Mouse (Mus musculus) hindbrain, embryonic 11.5 days (tissue): Measurements from ENCODE around the gene Myh8. TPM values are rescaled to one million over a fixed set of nuclear protein-coding genes. Genes with fewer than 3 reads are reported as not detected.

Experiments used
- ATAC-seq: fragments of 200-750 bp; cut with Nextera tagmentation; 2 replicates; pipeline ENCODE4 v1.8.0; 2017; ENCODE audit warnings: mild to moderate bottlenecking, moderate TSS enrichment, moderate library complexity; ENCODE audit not compliant: low FRiP score
- DNase-seq: peaks from one replicate; pipeline ENCODE4 v3.0.0-alpha.2; 2015; ENCODE audit warnings: low spot score
- H3K27ac ChIP-seq: fragments of 300-500 bp; sonication (generic); 2 replicates; pipeline ENCODE4 v1.5.1; 2014; ENCODE audit warnings: mild to moderate bottlenecking, low read depth, low read length
- H3K27me3 ChIP-seq: fragments of 300-500 bp; sonication (generic); 2 replicates; pipeline ENCODE4 v1.6.1; 2014; ENCODE audit warnings: mild to moderate bottlenecking, low read length, moderate library complexity, mixed read lengths; ENCODE audit not compliant: control insufficient read depth, insufficient read depth
- H3K36me3 ChIP-seq: fragments of 300-500 bp; sonication (generic); 2 replicates; pipeline ENCODE4 v1.6.1; 2014; ENCODE audit warnings: mild to moderate bottlenecking, low read length, moderate library complexity, mixed read lengths; ENCODE audit not compliant: control insufficient read depth, insufficient read depth
- H3K4me1 ChIP-seq: fragments of 300-500 bp; sonication (generic); replicated peaks from 2 replicates; pipeline ENCODE4 v1.6.1; 2014; ENCODE audit warnings: low read length, mixed read lengths; ENCODE audit not compliant: control insufficient read depth, insufficient read depth
- H3K4me2 ChIP-seq: fragments of 300-500 bp; sonication (generic); replicated peaks from 2 replicates; pipeline ENCODE4 v1.6.1; 2014; ENCODE audit warnings: mild to moderate bottlenecking, low read depth, low read length
- H3K4me3 ChIP-seq: fragments of 300-500 bp; sonication (generic); 2 replicates; pipeline ENCODE4 v1.5.1; 2014; ENCODE audit warnings: low read depth, low read length
- H3K9ac ChIP-seq: fragments of 300-500 bp; sonication (generic); 2 replicates; pipeline ENCODE4 v1.6.1; 2014; ENCODE audit warnings: low read depth, low read length
- H3K9me3 ChIP-seq: fragments of 300-500 bp; sonication (generic); 2 replicates; pipeline ENCODE4 v1.6.1; 2016; ENCODE audit warnings: low read length; ENCODE audit not compliant: control insufficient read depth
- WGBS: fragments of 180-500 bp; shearing (Covaris S2); extraction: QIAGEN DNeasy Blood & Tissue Kit; methylation state at CpG from one replicate; pipeline ENCODE4 v1.1.7; 2014; 5-methylcytosine and 5-hydroxymethylcytosine counted together
- polyA plus RNA-seq: library from polyadenylated mRNA; unstranded; fragments of >200 nt; fragmentation: Nextera tagmentation; extraction: Ambion mirVana; gene quantifications from 2 replicates; pipeline ENCODE4 v1.2.1, GENCODE M21; 2014

The Myh8 gene
- polyA plus RNA-seq, 1 experiment from 2014 or later = 0.39 TPM

DNA sequence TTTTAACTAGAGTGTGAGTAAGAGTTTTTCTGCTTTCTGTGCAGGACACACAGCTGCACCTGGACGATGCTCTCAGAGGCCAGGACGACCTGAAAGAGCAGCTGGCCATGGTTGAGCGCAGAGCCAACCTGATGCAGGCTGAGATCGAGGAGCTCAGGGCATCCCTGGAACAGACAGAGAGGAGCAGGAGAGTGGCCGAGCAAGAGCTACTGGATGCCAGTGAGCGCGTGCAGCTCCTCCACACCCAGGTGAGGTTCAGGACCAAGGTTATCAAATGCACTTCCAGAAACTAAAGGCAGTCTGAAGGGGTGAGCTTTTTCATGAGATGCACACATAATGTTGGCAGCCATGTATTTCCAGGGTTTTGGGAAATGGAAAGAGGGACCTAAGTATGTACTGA is 19.9 kb upstream of the Myh8 start:
- 85% methylated on average over 7 of the region's 7 CpGs for WGBS
- no peak for ATAC-seq
- Histone ChIP-seq H3K4me1 (no peaks in the 10 kb centered on the region), H3K4me3 (no peak overlapping the region), H3K9me3 (no peaks in the 10 kb centered on the region), H3K36me3 (no peaks in the 10 kb centered on the region), H3K27ac (no peak overlapping the region), H3K27me3 (no peaks in the 10 kb centered on the region), H3K9ac (no peak overlapping the region), H3K4me2 (no peak overlapping the region)
- no peak for DNase-seq

DNA sequence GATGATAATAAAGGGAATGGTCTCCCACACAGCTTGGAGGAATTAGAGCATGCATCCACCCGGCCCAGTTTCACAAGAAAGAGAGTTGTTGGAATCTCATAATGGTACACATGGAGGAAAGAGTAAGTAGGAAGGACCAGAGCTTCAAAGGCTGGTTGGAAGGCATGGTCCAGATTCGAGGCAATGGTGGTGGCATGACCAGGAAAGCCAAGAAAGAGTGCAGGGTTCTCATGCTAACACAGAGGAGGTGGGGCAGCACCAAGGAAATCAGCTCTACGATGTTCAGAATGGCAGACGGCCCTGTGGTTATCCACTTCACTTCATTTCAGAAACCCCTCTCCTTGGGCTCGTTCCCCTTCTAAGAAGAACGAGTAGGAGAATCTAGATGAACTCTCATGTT is 16.0 kb upstream of the Myh8 start:
- WGBS = 83% methylated on average over 6 of the region's 6 CpGs
- no peak for DNase-seq
- no peak overlapping the region for H3K27ac ChIP-seq
- H3K36me3 ChIP-seq = no peaks in the 10 kb centered on the region
- no peaks in the 10 kb centered on the region for H3K9me3 ChIP-seq
- no peak for ATAC-seq
- H3K4me1 ChIP-seq = no peaks in the 10 kb centered on the region
- H3K27me3 ChIP-seq = no peaks in the 10 kb centered on the region
- H3K4me3 ChIP-seq = no peak overlapping the region
- no peak overlapping the region for H3K4me2 ChIP-seq
- H3K9ac ChIP-seq = no peak overlapping the region

GRCm38 (mm10) chr11:67293440-67293839 is 16.5 kb downstream of the Myh8 start:
- ATAC-seq (no peak), DNase-seq (no peak)
- Histone ChIP-seq H3K27me3 (no peaks in the 10 kb centered on the region), H3K4me1 (no peaks in the 10 kb centered on the region), H3K27ac (no peak overlapping the region), H3K9me3 (no peaks in the 10 kb centered on the region), H3K4me2 (no peak overlapping the region), H3K4me3 (no peak overlapping the region), H3K9ac (no peak overlapping the region), H3K36me3 (no peaks in the 10 kb centered on the region)
- 82% methylated on average over 1 of the region's 1 CpGs for WGBS

- H3K36me3 ChIP-seq = no peaks in the 10 kb centered on the region
- no peaks in the 10 kb centered on the region for H3K27me3 ChIP-seq
- no peak for ATAC-seq
- H3K27ac ChIP-seq = no peak overlapping the region
- H3K4me2 ChIP-seq = no peak overlapping the region
- no peaks in the 10 kb centered on the region for H3K9me3 ChIP-seq
- 56% methylated on average over 15 of the region's 15 CpGs for WGBS
- H3K4me1 ChIP-seq = no peaks in the 10 kb centered on the region
- no peak overlapping the region for H3K9ac ChIP-seq
- DNase-seq = no peak
- H3K4me3 ChIP-seq = no peak overlapping the region
These were observed 37.0 kb downstream of the Myh8 start for GRCm38 (mm10) chr11:67313733-67314452.

DNA sequence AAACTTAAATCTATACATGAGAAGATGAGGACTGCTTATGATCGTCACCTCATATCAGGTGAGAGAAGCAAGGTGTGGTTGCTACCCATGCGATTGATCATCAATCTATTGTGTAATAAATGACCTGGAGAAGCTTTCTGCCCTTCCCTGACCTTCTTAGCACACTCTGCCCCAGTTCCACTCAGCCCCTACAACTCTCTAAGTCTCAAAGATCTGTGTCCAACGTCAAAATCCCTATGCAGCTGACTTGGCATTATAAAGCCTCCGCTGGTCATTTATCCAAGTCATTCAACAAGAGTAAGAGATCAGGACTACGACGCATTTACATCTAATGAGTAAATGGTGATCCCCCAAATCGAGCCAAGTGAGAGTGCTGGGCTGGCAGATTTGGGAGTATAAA is 44.4 kb downstream of the Myh8 start, which contains the start of gene Myh13:
TSS of gene Myh13 (plus strand) at position 301 of the 400 bp plus-strand sequence.
- H3K4me1 ChIP-seq = no peaks in the 10 kb centered on the region
- WGBS = 90% methylated on average over 7 of the region's 7 CpGs
- ATAC-seq = no peak

DNA sequence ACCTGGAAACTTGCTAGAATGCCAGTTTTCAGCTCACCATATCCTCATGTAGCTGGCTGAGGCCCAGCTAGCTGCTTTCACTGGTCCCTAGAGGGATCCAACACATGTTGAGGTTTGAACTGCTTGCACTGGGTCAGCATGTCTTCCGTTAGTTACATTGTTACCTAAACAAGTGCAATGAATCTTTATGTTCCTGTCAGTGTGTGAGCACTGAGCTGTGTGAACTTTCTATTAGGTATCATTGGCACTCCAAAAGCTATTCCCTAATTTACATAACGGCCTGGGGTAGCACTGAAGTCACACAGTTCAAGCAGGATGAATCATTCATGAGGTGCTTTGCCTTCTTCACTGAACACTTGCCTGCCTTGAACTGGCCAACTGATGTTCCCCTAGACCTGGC is 49.6 kb downstream of the Myh8 start:
- H3K4me3 ChIP-seq = no peak overlapping the region
- no peak overlapping the region for H3K9ac ChIP-seq
- H3K4me1 ChIP-seq = no peaks in the 10 kb centered on the region
- 38% methylated on average over 2 of the region's 2 CpGs for WGBS
- ATAC-seq = no peak
- no peak overlapping the region for H3K27ac ChIP-seq
- peak; percentile 0 for DNase-seq
- H3K27me3 ChIP-seq = no peaks in the 10 kb centered on the region; the same call in 1 of the 2 replicates
- no peaks in the 10 kb centered on the region for H3K36me3 ChIP-seq
- no peak overlapping the region for H3K4me2 ChIP-seq
- no peaks in the 10 kb centered on the region for H3K9me3 ChIP-seq

More for the DNA sequence above, 44.4 kb downstream of the Myh8 start, which contains the start of gene Myh13:
- no peak within 1 kb of the TSS for H3K27ac ChIP-seq
- H3K9me3 ChIP-seq = no peaks in the 10 kb centered on the region
- H3K27me3 ChIP-seq = no peaks in the 10 kb centered on the region
- no peaks in the 10 kb centered on the region for H3K36me3 ChIP-seq
- no peak for DNase-seq
- H3K4me3 ChIP-seq = no peak within 1 kb of the TSS
- H3K4me2 ChIP-seq = no peak within 1 kb of the TSS
- no peak within 1 kb of the TSS for H3K9ac ChIP-seq

GRCm38 (mm10) chr11:67344556-67344955 is 67.6 kb downstream of the Myh8 start:
- no peak for DNase-seq
- Histone ChIP-seq H3K36me3 (no peaks in the 10 kb centered on the region), H3K4me2 (no peak overlapping the region), H3K4me3 (no peak overlapping the region), H3K27ac (no peak overlapping the region), H3K27me3 (no peaks in the 10 kb centered on the region), H3K9ac (no peak overlapping the region), H3K9me3 (no peaks in the 10 kb centered on the region), H3K4me1 (no peaks in the 10 kb centered on the region)
- WGBS = 55% methylated on average over 3 of the region's 3 CpGs
- ATAC-seq = no peak

GRCm38 (mm10) chr11:67345186-67345855 is 68.4 kb downstream of the Myh8 start:
- Histone ChIP-seq H3K27me3 (no peaks in the 10 kb centered on the region), H3K9me3 (no peaks in the 10 kb centered on the region), H3K4me3 (no peak overlapping the region), H3K27ac (no peak overlapping the region), H3K4me2 (no peak overlapping the region), H3K36me3 (no peaks in the 10 kb centered on the region), H3K4me1 (no peaks in the 10 kb centered on the region), H3K9ac (no peak overlapping the region)
- no peak for ATAC-seq
- 73% methylated on average over 2 of the region's 2 CpGs for WGBS
- no peak for DNase-seq

- Histone ChIP-seq H3K4me1 (no peaks in the 10 kb centered on the region), H3K27ac (no peak overlapping the region), H3K4me3 (no peak overlapping the region), H3K4me2 (no peak overlapping the region), H3K9me3 (no peaks in the 10 kb centered on the region), H3K27me3 (no peaks in the 10 kb centered on the region), H3K9ac (no peak overlapping the region), H3K36me3 (no peaks in the 10 kb centered on the region)
- ATAC-seq = no peak
- no peak for DNase-seq
These were observed 68.9 kb downstream of the Myh8 start for GRCm38 (mm10) chr11:67345856-67346236.
